Mouse (Mus musculus) thymus, adult 2 months (tissue): ENCODE results near the gene Syt12. TPM values are rescaled to one million over a fixed set of nuclear protein-coding genes. Genes with fewer than 3 reads are reported as not detected.

Source experiments
- DNase-seq: peaks from one replicate; pipeline ENCODE4 v3.0.0; 2021
- H3K27ac ChIP-seq: fragments of 200-500 bp; 2 replicates; pipeline ENCODE4 v1.5.1; 2012; ENCODE audit warnings: low read length, control low read depth; ENCODE audit not compliant: control insufficient read depth, insufficient read depth
- H3K27me3 ChIP-seq: fragments of 200-500 bp; 2 replicates; pipeline ENCODE4 v1.6.1; 2012; ENCODE audit warnings: mild to moderate bottlenecking, low read length, moderate library complexity, mixed read lengths; ENCODE audit not compliant: control insufficient read depth, insufficient read depth
- H3K36me3 ChIP-seq: fragments of 200-500 bp; 2 replicates; pipeline ENCODE4 v1.6.1; 2012; ENCODE audit warnings: mild to moderate bottlenecking, low read length, moderate library complexity; ENCODE audit not compliant: control insufficient read depth, insufficient read depth
- H3K4me1 ChIP-seq: fragments of 200-500 bp; replicated peaks from 2 replicates; pipeline ENCODE4 v1.6.1; 2012; ENCODE audit warnings: low read length; ENCODE audit not compliant: control insufficient read depth, insufficient read depth
- H3K4me3 ChIP-seq: fragments of 200-500 bp; 2 replicates; pipeline ENCODE4 v1.5.1; 2012; ENCODE audit warnings: mild to moderate bottlenecking, low read length, control low read depth, moderate library complexity; ENCODE audit not compliant: control insufficient read depth, insufficient read depth
- CTCF ChIP-seq: fragments of 200-500 bp; IDR thresholded peaks from 2 replicates; pipeline ENCODE4 v1.5.1; 2012; ENCODE audit warnings: mild to moderate bottlenecking, control low read depth, low read length, moderate library complexity, borderline replicate concordance; ENCODE audit not compliant: control insufficient read depth, poor library complexity, insufficient read depth; ENCODE audit errors: extremely low read depth
- POLR2A ChIP-seq: fragments of 200-500 bp; IDR thresholded peaks from 2 replicates; pipeline ENCODE4 v1.6.1; 2012; ENCODE audit warnings: mild to moderate bottlenecking, low read length, control low read depth, moderate library complexity; ENCODE audit not compliant: control insufficient read depth, poor library complexity, insufficient read depth; ENCODE audit errors: extremely low read depth
- WGBS: fragments of 180-500 bp; shearing (Covaris S2); methylation state at CpG from one replicate; pipeline ENCODE4 v1.1.7; 2018; 5-methylcytosine and 5-hydroxymethylcytosine counted together
- polyA plus RNA-seq: library from polyadenylated mRNA; depleted of rRNA; stranded (reverse); fragments of >200 nt; gene quantifications from 2 replicates; pipeline ENCODE4 v1.2.3, GENCODE M21; 2012

Gene Syt12
- polyA plus RNA-seq, 1 experiment, result 1.6 TPM

DNA sequence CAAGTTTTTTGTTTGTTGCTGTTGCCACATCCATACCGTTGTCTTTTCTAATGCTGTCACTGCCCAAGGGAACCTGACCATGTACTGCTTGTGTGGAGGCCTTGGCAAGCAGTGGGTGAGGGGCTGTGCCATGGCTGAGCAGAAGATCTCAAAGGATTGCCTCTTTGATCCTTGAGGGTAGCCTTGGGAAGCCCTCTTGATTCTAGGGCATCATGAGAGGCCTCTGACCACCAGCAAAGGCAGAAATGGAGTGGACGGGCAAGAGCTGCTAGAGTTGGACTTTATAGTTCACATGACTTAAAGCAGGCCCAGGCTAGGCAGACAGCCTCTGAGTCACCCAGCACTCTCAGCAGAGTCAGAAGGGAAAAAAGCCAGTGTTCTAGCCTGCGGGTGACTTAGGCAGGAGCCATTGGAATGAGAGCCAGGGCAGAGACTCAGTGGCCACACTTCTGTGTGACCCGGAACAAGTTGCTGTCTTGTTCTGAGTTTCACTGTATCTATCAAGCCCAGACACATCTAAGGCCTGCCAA lies 47.1 kb downstream of the Syt12 start:
- no peak for TF ChIP-seq CTCF
- TF ChIP-seq POLR2A, result no peak
- Histone ChIP-seq H3K27me3 (no peaks in the 10 kb centered on the region), H3K4me3 (no peak overlapping the region), H3K36me3 (no peaks in the 10 kb centered on the region), H3K27ac (no peak overlapping the region), H3K4me1 (no peaks in the 10 kb centered on the region)
- WGBS, result 94% methylated on average over 4 of the region's 4 CpGs
- no peak for DNase-seq

DNA sequence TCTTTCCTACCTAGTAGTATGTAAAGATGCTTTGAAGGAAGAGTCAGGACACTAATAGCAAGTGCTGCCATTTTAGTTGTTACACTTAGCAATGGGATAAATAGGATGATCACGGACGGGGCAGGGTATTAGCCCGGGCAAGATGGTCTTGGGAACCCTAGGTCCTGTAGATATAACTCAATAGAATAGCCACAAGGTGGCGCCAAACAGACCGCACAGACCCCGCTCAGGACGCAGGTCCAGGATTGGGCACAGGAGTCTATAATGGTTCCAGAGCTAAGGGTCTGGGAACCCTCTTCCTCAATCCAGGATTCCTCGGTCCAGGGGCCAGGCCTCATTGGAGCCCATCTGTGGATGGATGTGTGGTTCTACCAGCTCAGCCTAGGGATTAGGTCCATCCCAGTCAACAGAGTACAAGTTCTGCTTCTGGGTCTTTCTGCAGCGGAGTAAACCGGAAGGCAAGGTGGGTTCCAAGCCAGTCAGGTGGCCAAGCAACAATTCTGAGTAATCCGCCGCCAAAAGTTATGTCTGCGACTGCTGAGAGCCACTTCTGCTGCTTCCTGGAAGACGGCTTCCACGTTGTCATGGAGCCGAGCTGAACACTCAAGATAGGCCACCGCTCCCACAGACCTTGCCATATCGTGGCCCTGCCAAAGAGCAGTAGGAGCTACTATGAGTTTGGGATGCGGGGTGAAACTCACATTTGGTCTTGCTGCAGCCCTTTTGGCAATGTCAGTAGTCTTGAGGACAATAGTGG lies 51.5 kb downstream of the Syt12 start:
- H3K4me1 ChIP-seq, result no peaks in the 10 kb centered on the region
- peak; percentile 24 for DNase-seq
- no peaks in the 10 kb centered on the region for H3K36me3 ChIP-seq
- H3K4me3 ChIP-seq, result no peak overlapping the region
- no peak overlapping the region for H3K27ac ChIP-seq
- TF ChIP-seq CTCF, result peak; percentile 70; the same call in 1 of the 2 replicates
- no peak for TF ChIP-seq POLR2A
- 71% methylated on average over 19 of the region's 19 CpGs for WGBS
- H3K27me3 ChIP-seq, result no peaks in the 10 kb centered on the region

DNA sequence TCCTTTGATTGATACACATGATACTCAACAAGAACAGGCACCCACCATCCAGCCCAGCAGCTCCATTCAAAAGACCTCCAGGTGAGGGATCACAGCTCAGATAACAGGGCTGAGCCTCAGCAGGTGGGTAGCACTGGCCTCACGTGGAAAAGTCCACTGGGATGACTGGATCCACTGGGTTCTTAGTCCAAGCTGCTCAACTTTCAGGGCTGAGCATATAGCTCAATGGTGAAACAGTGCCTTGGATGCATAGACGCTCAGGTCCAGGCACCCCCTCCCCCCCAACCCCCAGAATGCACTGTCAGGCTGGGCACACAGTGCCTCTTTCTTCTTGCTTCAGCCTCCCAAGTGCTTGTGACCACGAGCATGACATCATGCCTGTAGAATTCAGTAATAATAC lies 54.2 kb downstream of the Syt12 start:
- TF ChIP-seq POLR2A, result no peak
- TF ChIP-seq CTCF, result no peak
- H3K4me3 ChIP-seq, result no peak overlapping the region
- no peaks in the 10 kb centered on the region for H3K4me1 ChIP-seq
- WGBS, result 81% methylated on average over 3 of the region's 3 CpGs
- no peaks in the 10 kb centered on the region for H3K27me3 ChIP-seq
- H3K27ac ChIP-seq, result no peak overlapping the region
- H3K36me3 ChIP-seq, result no peaks in the 10 kb centered on the region
- DNase-seq, result no peak

DNA sequence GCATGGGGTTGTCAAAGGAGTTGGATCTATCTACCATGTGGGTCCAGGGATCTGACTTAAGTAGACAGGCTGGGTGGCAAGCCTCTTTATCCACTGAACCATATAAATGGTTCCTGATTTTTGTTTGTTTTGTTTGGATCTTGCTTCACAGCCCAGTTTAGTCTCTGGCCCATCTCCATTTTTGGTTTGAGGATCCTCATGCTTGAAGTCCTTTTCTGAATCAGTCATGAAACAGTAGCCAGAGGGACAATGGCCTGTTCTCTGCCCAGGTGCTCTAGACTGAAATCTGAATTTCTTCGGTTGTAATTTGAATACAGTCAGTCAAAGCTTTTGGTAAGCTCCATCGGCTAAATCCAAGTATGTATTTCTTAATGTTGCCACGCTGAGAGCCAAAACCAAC lies 54.7 kb downstream of the Syt12 start:
- Histone ChIP-seq H3K4me3 (no peak overlapping the region), H3K36me3 (no peaks in the 10 kb centered on the region), H3K4me1 (no peaks in the 10 kb centered on the region), H3K27ac (no peak overlapping the region), H3K27me3 (no peaks in the 10 kb centered on the region)
- no peak for DNase-seq
- 97% methylated on average over 3 of the region's 3 CpGs for WGBS
- no peak for TF ChIP-seq POLR2A
- no peak for TF ChIP-seq CTCF

DNA sequence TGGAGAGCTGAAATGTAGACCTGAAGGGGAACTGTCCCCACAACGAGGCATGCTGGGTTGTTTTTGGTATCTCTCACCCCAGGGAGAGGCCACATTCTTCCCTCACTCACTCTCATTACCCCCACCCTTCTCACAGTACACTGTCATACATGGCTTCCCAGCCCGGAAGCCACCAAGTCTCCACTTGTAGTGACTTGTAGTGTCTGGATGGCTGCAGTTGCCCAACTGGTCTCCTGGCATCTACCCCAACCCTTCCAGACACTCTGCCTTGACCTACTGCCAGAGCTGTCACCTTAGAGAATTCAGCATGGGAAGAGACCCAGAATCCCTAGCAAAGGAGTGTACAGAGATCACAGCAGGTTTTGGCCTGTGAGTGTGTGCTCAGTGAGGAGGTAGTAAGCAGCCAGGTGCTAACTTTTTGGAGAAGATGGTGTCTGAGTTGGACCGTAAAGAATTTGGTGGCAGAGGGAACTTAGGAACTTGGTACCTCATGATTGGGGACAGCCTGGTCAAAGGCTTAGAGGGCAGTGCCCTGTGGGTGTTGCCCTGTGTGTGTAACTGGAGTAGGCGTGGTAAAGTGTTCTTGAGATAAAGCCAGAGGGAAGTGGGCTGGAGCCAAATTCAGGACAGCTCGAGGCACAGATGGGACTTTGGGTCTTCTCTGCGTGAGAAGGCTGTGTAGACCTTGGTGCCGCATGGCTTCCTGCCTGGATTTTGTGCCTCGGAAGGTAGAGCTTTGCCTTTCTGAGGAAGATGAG lies 56.9 kb downstream of the Syt12 start:
- no peak for DNase-seq
- no peaks in the 10 kb centered on the region for H3K27me3 ChIP-seq
- H3K4me1 ChIP-seq, result no peaks in the 10 kb centered on the region
- WGBS, result 82% methylated on average over 8 of the region's 8 CpGs
- H3K27ac ChIP-seq, result no peak overlapping the region
- no peaks in the 10 kb centered on the region for H3K36me3 ChIP-seq
- no peak for TF ChIP-seq POLR2A
- TF ChIP-seq CTCF, result no peak
- H3K4me3 ChIP-seq, result no peak overlapping the region

DNA sequence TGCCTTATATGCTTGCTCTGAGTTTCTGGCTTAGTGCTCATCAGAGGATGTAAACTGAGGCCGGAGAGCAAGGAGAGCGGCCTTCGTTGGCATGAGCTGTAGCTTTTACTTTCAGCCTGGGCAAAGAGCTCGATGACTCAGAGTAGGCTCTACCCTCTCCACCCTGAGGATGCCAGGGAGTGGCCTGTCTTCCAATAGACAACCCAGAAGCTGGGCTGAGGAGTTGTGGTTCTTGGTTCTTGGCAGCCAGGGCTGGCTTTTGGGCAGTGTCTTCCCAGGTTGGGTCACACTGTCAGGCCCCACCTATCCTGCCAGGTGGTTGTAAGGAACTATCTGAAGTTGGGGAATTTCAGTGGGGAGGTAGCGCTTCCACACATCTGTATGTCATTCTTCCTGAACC lies 57.5 kb downstream of the Syt12 start:
- Histone ChIP-seq H3K4me3 (no peak overlapping the region), H3K27ac (no peak overlapping the region), H3K27me3 (no peaks in the 10 kb centered on the region), H3K4me1 (no peaks in the 10 kb centered on the region), H3K36me3 (no peaks in the 10 kb centered on the region)
- no peak for TF ChIP-seq CTCF
- no peak for DNase-seq
- 93% methylated on average over 5 of the region's 5 CpGs for WGBS

DNA sequence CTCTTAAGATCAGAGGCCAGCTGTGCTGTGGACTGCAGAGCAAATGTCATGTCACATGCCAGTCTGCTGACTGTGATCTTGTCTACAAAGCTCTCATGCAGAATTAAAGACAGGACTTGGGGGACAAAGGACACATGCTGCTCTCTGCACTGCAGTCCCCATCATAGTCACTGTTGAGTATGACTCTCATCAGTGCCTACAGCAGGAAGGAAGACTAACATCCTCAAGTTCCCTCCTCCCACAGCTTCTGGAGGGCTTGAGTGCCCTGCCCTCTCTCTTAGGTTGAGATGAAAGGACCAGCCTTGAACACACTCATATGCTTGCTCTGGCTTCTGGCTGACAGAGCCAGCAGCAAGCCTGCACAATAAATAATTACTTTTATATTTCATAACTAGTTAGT lies 59.5 kb downstream of the Syt12 start:
- TF ChIP-seq POLR2A (no peak), CTCF (no peak)
- no peaks in the 10 kb centered on the region for H3K4me1 ChIP-seq
- no peaks in the 10 kb centered on the region for H3K36me3 ChIP-seq
- no peak overlapping the region for H3K4me3 ChIP-seq
- no peak overlapping the region for H3K27ac ChIP-seq
- no peak for DNase-seq
- H3K27me3 ChIP-seq, result no peaks in the 10 kb centered on the region
